Mouse (Mus musculus) lung, postnatal 36 days (tissue): ENCODE results near the gene Tldc2.

Source experiments
- DNase-seq: peaks from one replicate; pipeline ENCODE4 v3.0.0; 2022; ENCODE audit warnings: mixed read lengths

Gene Tldc2

GRCm38 (mm10) chr2:157129601-157130164, 42.8 kb downstream of the Tldc2 start:
- no peak for DNase-seq

- peak; percentile 78 for DNase-seq
These were observed 44.1 kb downstream of the Tldc2 start for GRCm38 (mm10) chr2:157130813-157131514.

- no peak for DNase-seq
These were observed 45.2 kb downstream of the Tldc2 start for GRCm38 (mm10) chr2:157132086-157132485.

- no peak for DNase-seq
These were observed 46.1 kb downstream of the Tldc2 start for GRCm38 (mm10) chr2:157132686-157133540.

- no peak for DNase-seq
These were observed 47.1 kb downstream of the Tldc2 start for GRCm38 (mm10) chr2:157133769-157134478.

- no peak for DNase-seq
These were observed 47.6 kb downstream of the Tldc2 start for GRCm38 (mm10) chr2:157134479-157134931.

- DNase-seq = peak; percentile 98
These were observed 48.2 kb downstream of the Tldc2 start, which contains the start of gene Samhd1 for GRCm38 (mm10) chr2:157135014-157135413. Gene Samhd1, minus strand, starts transcription at chr2:157135265.

- peak; percentile 52 for DNase-seq
These were observed 48.8 kb downstream of the Tldc2 start for GRCm38 (mm10) chr2:157135529-157136120.

GRCm38 (mm10) chr2:157136176-157136575, 49.3 kb downstream of the Tldc2 start:
- no peak for DNase-seq

- no peak for DNase-seq
These were observed 49.8 kb downstream of the Tldc2 start for GRCm38 (mm10) chr2:157136646-157137045.

- peak; percentile 58 for DNase-seq
These were observed 51.3 kb downstream of the Tldc2 start for GRCm38 (mm10) chr2:157137959-157138731.

GRCm38 (mm10) chr2:157138808-157139207, 52.0 kb downstream of the Tldc2 start:
- DNase-seq = no peak

GRCm38 (mm10) chr2:157139251-157139802, 52.5 kb downstream of the Tldc2 start:
- DNase-seq = no peak

- DNase-seq = no peak
These were observed 55.1 kb downstream of the Tldc2 start for GRCm38 (mm10) chr2:157141962-157142361.

GRCm38 (mm10) chr2:157144132-157144531, 57.3 kb downstream of the Tldc2 start:
- DNase-seq = no peak

GRCm38 (mm10) chr2:157145173-157145572, 58.3 kb downstream of the Tldc2 start:
- no peak for DNase-seq
